ENCODE assay signal across 10 mouse cellular contexts in genomic region chr3:80042756-80043484, GRCm38 (mm10).
A peak's percentile ranks its signal among the peaks of the same experiment; 100 is the strongest.
DNase-seq lines count a peak whose midpoint lies in the region; ATAC-seq and TF ChIP-seq lines count a peak whose summit lies in the region.
"Had no signal": no experiment of that assay in that cellular context is flagged by ENCODE, and none has a peak within 500 bp of the region (broad histone marks: within the 10 kb centered on the region; RNA-seq: fewer than 3 reads in every experiment).

No protein-coding gene starts in this region.

- 68% methylated on average over 5 of the region's 5 CpGs for WGBS in liver, postnatal 0 days (ENCODE audit: insufficient replicate concordance)
- WGBS in liver, embryonic 11.5 days: 91% methylated on average over 5 of the region's 5 CpGs
- WGBS in hindbrain, embryonic 11.5 days: 86% methylated on average over 5 of the region's 5 CpGs

- TF ChIP-seq EP300 in liver, postnatal 0 days (IDR thresholded peaks at IDR 0.05; ENCODE audit: low read depth): no peak

- TF ChIP-seq CTCF in liver, postnatal 0 days (IDR thresholded peaks at IDR 0.05; ENCODE audit: low read depth): no peak

- H3K4me2 ChIP-seq in liver, postnatal 0 days (ENCODE audit: low read depth, low read length): no peak overlapping the region
- no peak overlapping the region for H3K4me2 ChIP-seq in liver, embryonic 11.5 days
- H3K4me2 ChIP-seq in hindbrain, embryonic 11.5 days (replicated peaks; ENCODE audit: low read depth, low read length): no peak overlapping the region

- H3K9ac ChIP-seq in liver, postnatal 0 days (replicated peaks): no peak overlapping the region
- no peak overlapping the region for H3K9ac ChIP-seq in liver, embryonic 11.5 days (ENCODE audit: low read depth, low read length)
- no peak overlapping the region for H3K9ac ChIP-seq in hindbrain, embryonic 11.5 days (ENCODE audit: low read depth, low read length)

- H3K27ac ChIP-seq in liver, postnatal 0 days (ENCODE audit: low read depth): no peak overlapping the region
- no peak overlapping the region for H3K27ac ChIP-seq in liver, embryonic 11.5 days (ENCODE audit: low read depth, low read length)
- H3K27ac ChIP-seq in hindbrain, embryonic 11.5 days (ENCODE audit: low read depth, low read length): no peak overlapping the region

- DNase-seq in adrenal gland, adult 8-10 months: peak; percentile 19
- DNase-seq in adrenal gland, postnatal 25 days: no peak
- DNase-seq in liver, postnatal 0 days: no peak
- no peak for DNase-seq in liver, embryonic 11.5 days (ENCODE audit: low spot score)
- peak; percentile 46 to 64 for DNase-seq in kidney, adult 8-10 months
- DNase-seq in testis, postnatal 10 days (ENCODE audit: low spot score): peak; percentile 44
- DNase-seq in spleen, postnatal 10 days (ENCODE audit: low spot score in 2 of 2): no peak
- DNase-seq in hindbrain, embryonic 11.5 days (ENCODE audit: low spot score): no peak
- DNase-seq: midbrain, embryonic 14.5 days; thymus, postnatal 14 days had no signal

- H3K4me3 ChIP-seq in liver, postnatal 0 days (ENCODE audit: low read depth, low read length): no peak overlapping the region
- H3K4me3 ChIP-seq in liver, embryonic 11.5 days (ENCODE audit: low read depth, low read length): no peak overlapping the region
- H3K4me3 ChIP-seq in hindbrain, embryonic 11.5 days (ENCODE audit: low read depth, low read length): no peak overlapping the region

- no peaks in the 10 kb centered on the region for H3K9me3 ChIP-seq in liver, postnatal 0 days (ENCODE audit: low read length)
- no peaks in the 10 kb centered on the region for H3K9me3 ChIP-seq in liver, embryonic 11.5 days (ENCODE audit: control insufficient read depth, low read length)
- no peaks in the 10 kb centered on the region for H3K9me3 ChIP-seq in hindbrain, embryonic 11.5 days (ENCODE audit: control insufficient read depth, low read length)

- no peaks in the 10 kb centered on the region for H3K4me1 ChIP-seq in liver, postnatal 0 days (ENCODE audit: insufficient read depth)
- no peaks in the 10 kb centered on the region for H3K4me1 ChIP-seq in liver, embryonic 11.5 days (replicated peaks; ENCODE audit: control insufficient read depth, insufficient read depth, low read length)
- no peaks in the 10 kb centered on the region for H3K4me1 ChIP-seq in hindbrain, embryonic 11.5 days (replicated peaks; ENCODE audit: control insufficient read depth, insufficient read depth, low read length)

- H3K36me3 ChIP-seq in liver, postnatal 0 days (replicated peaks; ENCODE audit: insufficient read depth, low read length): no peaks in the 10 kb centered on the region
- H3K36me3 ChIP-seq in liver, embryonic 11.5 days (ENCODE audit: control insufficient read depth, insufficient read depth, low read length): no peaks in the 10 kb centered on the region
- no peaks in the 10 kb centered on the region for H3K36me3 ChIP-seq in hindbrain, embryonic 11.5 days (ENCODE audit: control insufficient read depth, insufficient read depth, low read length)

- no peaks in the 10 kb centered on the region for H3K27me3 ChIP-seq in liver, postnatal 0 days (ENCODE audit: insufficient read depth, low read length)
- H3K27me3 ChIP-seq in liver, embryonic 11.5 days (replicated peaks; ENCODE audit: control insufficient read depth, insufficient read depth, low read length): no peaks in the 10 kb centered on the region
- no peaks in the 10 kb centered on the region for H3K27me3 ChIP-seq in hindbrain, embryonic 11.5 days (ENCODE audit: control insufficient read depth, insufficient read depth, low read length)

- ATAC-seq in liver, postnatal 0 days: peak; percentile 23; the same call in 1 of the 2 replicates
- no peak for ATAC-seq in liver, embryonic 11.5 days (replicated peaks; ENCODE audit: low FRiP score)
- ATAC-seq in hindbrain, embryonic 11.5 days (ENCODE audit: low FRiP score): no peak

Comparison
In these comparisons a context has a peak if more than half of its experiments do, and no peak if none do; other contexts are left out.
1. DNase-seq: peak in adrenal gland, adult 8-10 months (single experiment), kidney, adult 8-10 months (2 of 2) and testis, postnatal 10 days (single experiment); none in adrenal gland, postnatal 25 days (single experiment), liver, postnatal 0 days (single experiment), liver, embryonic 11.5 days (single experiment), spleen, postnatal 10 days (0 of 2) and hindbrain, embryonic 11.5 days (single experiment).